8 mouse cellular contexts compared by ENCODE assay signal in genomic region chr7:127778350-127778749, GRCm38 (mm10). TPM values are rescaled to one million over a fixed set of nuclear protein-coding genes. Genes with fewer than 3 reads are reported as not detected.
DNase-seq lines count a peak whose midpoint lies in the region; ATAC-seq lines count a peak whose summit lies in the region.
"Had no signal": no experiment of that assay in that cellular context is flagged by ENCODE, and none has a peak within 500 bp of the region (broad histone marks: within the 10 kb centered on the region; RNA-seq: fewer than 3 reads in every experiment).

No protein-coding gene starts in this region.

- peak overlapping the region; percentile 100 for H3K27ac ChIP-seq in forebrain, embryonic 10.5 days
- H3K27ac ChIP-seq in limb, embryonic 13.5 days: peak overlapping the region; percentile 97; the same call in 1 of the 2 replicates
- no peak overlapping the region for H3K27ac ChIP-seq in stomach, embryonic 15.5 days

- peak overlapping the region; percentile 92 for H3K9ac ChIP-seq in limb, embryonic 13.5 days
- H3K9ac ChIP-seq in stomach, embryonic 15.5 days: peak overlapping the region; percentile 84

- no peak for ATAC-seq in megakaryocyte, adult 5-6 weeks (ENCODE audit: poor library complexity, severe bottlenecking)
- ATAC-seq in limb, embryonic 13.5 days (ENCODE audit: low FRiP score, low read depth): no peak
- no peak for ATAC-seq in stomach, embryonic 15.5 days (ENCODE audit: insufficient read depth, low FRiP score, low read depth)

- no peaks in the 10 kb centered on the region for H3K27me3 ChIP-seq in megakaryocyte, embryonic 14.5 days (replicated peaks)
- no peaks in the 10 kb centered on the region for H3K27me3 ChIP-seq in forebrain, embryonic 10.5 days (ENCODE audit: poor library complexity, severe bottlenecking)
- no peaks in the 10 kb centered on the region for H3K27me3 ChIP-seq in limb, embryonic 13.5 days
- no peaks in the 10 kb centered on the region for H3K27me3 ChIP-seq in stomach, embryonic 15.5 days (replicated peaks)

- DNase-seq in forebrain, embryonic 10.5 days (ENCODE audit: extremely low spot score, low spot score): no peak
- no peak for DNase-seq in urinary bladder, postnatal 14 days (ENCODE audit: low spot score)
- no peak for DNase-seq in adrenal gland, adult 18-20 months (ENCODE audit: low spot score in 2 of 2)

- H3K4me2 ChIP-seq in limb, embryonic 13.5 days (replicated peaks): peak overlapping the region; percentile 81
- peak overlapping the region; percentile 76 for H3K4me2 ChIP-seq in stomach, embryonic 15.5 days

- WGBS in forebrain, embryonic 10.5 days: 79% methylated on average over 4 of the region's 4 CpGs
- WGBS in limb, embryonic 13.5 days: 82% methylated on average over 4 of the region's 4 CpGs
- WGBS in stomach, embryonic 15.5 days: 81% methylated on average over 4 of the region's 4 CpGs

- no peaks in the 10 kb centered on the region for H3K9me3 ChIP-seq in megakaryocyte, embryonic 14.5 days
- H3K9me3 ChIP-seq in forebrain, embryonic 10.5 days: no peaks in the 10 kb centered on the region
- no peaks in the 10 kb centered on the region for H3K9me3 ChIP-seq in limb, embryonic 13.5 days
- no peaks in the 10 kb centered on the region for H3K9me3 ChIP-seq in stomach, embryonic 15.5 days

- peaks cover 70% of the 10 kb centered on the region for H3K36me3 ChIP-seq in megakaryocyte, embryonic 14.5 days (replicated peaks; ENCODE audit: low read length)
- H3K36me3 ChIP-seq in forebrain, embryonic 10.5 days (replicated peaks): peaks cover 51% of the 10 kb centered on the region
- H3K36me3 ChIP-seq in limb, embryonic 13.5 days: peaks cover 55% of the 10 kb centered on the region
- H3K36me3 ChIP-seq in stomach, embryonic 15.5 days: peaks cover 24% of the 10 kb centered on the region

- H3K4me3 ChIP-seq in megakaryocyte, embryonic 14.5 days (replicated peaks): peak overlapping the region; percentile 99
- peak overlapping the region; percentile 95 for H3K4me3 ChIP-seq in forebrain, embryonic 10.5 days
- H3K4me3 ChIP-seq in limb, embryonic 13.5 days: peak overlapping the region; percentile 74
- H3K4me3 ChIP-seq in stomach, embryonic 15.5 days (replicated peaks): peak overlapping the region; percentile 94

- peaks cover 62% of the 10 kb centered on the region for H3K4me1 ChIP-seq in megakaryocyte, embryonic 14.5 days
- H3K4me1 ChIP-seq in forebrain, embryonic 10.5 days: peaks cover 20% of the 10 kb centered on the region
- H3K4me1 ChIP-seq in limb, embryonic 13.5 days: peaks cover 30% of the 10 kb centered on the region
- H3K4me1 ChIP-seq in stomach, embryonic 15.5 days: peaks cover 16% of the 10 kb centered on the region

RNA-seq across cellular contexts. Expression of gene Setd1a, which starts 1.9 kb away (rescaled TPM):
- polyA plus RNA-seq in megakaryocyte, embryonic 14.5 days (2012; ENCODE audit: insufficient read depth, low replicate concordance): 32.9 and 47.6 TPM in 2 replicates
- total RNA-seq in megakaryocyte, adult 5-6 weeks (2015): 35.2 and 43.3 TPM in 2 replicates
- total RNA-seq in megakaryocyte, adult 5-6 weeks (2017): 7.7 and 9.8 TPM in 2 replicates
- 16.0 and 17.1 TPM in 2 replicates for polyA plus RNA-seq in forebrain, embryonic 10.5 days (2016; fragmentation: Nextera tagmentation; extraction: Ambion mirVana)
- polyA plus RNA-seq in limb, embryonic 13.5 days (2015; fragmentation: Nextera tagmentation; extraction: Ambion mirVana): 28.1 and 30.8 TPM in 2 replicates
- 21.1 and 25.0 TPM in 2 replicates for polyA plus RNA-seq in stomach, embryonic 15.5 days (2015; fragmentation: Nextera tagmentation; extraction: Ambion mirVana)
- 10 to 100 TPM; 30.3 to 40.4 TPM for total RNA-seq in adrenal gland, adult 18-20 months (2021)

RNA-seq across cellular contexts. Expression of gene Gm49388, which starts 7.1 kb away (rescaled TPM):
- not detected in 2 replicates for polyA plus RNA-seq in megakaryocyte, embryonic 14.5 days (2012; ENCODE audit: insufficient read depth, low replicate concordance)
- total RNA-seq in megakaryocyte, adult 5-6 weeks (2015): not detected in 2 replicates
- not detected in 2 replicates for total RNA-seq in megakaryocyte, adult 5-6 weeks (2017)
- not detected in 2 replicates for polyA plus RNA-seq in forebrain, embryonic 10.5 days (2016; fragmentation: Nextera tagmentation; extraction: Ambion mirVana)
- not detected in 2 replicates for polyA plus RNA-seq in limb, embryonic 13.5 days (2015; fragmentation: Nextera tagmentation; extraction: Ambion mirVana)
- polyA plus RNA-seq in stomach, embryonic 15.5 days (2015; fragmentation: Nextera tagmentation; extraction: Ambion mirVana): not detected in 2 replicates
- total RNA-seq in adrenal gland, adult 18-20 months (2021): 1 to 10 TPM; 2.4 to 3.0 TPM
- polyA plus RNA-seq: brain, embryonic 14.5 days had no signal

RNA-seq across cellular contexts. Expression of gene Orai3, which starts 8.7 kb away (rescaled TPM):
- polyA plus RNA-seq in megakaryocyte, embryonic 14.5 days (2012; ENCODE audit: insufficient read depth, low replicate concordance): 27.3 and 62.4 TPM in 2 replicates
- total RNA-seq in megakaryocyte, adult 5-6 weeks (2015): 30.9 and 33.7 TPM in 2 replicates
- total RNA-seq in megakaryocyte, adult 5-6 weeks (2017): 29.5 and 32.7 TPM in 2 replicates
- polyA plus RNA-seq in forebrain, embryonic 10.5 days (2016; fragmentation: Nextera tagmentation; extraction: Ambion mirVana): 8.4 and 9.8 TPM in 2 replicates
- 20.1 and 20.8 TPM in 2 replicates for polyA plus RNA-seq in limb, embryonic 13.5 days (2015; fragmentation: Nextera tagmentation; extraction: Ambion mirVana)
- polyA plus RNA-seq in stomach, embryonic 15.5 days (2015; fragmentation: Nextera tagmentation; extraction: Ambion mirVana): 29.2 and 29.6 TPM in 2 replicates
- 10 to 100 TPM; 28.5 to 30.7 TPM for total RNA-seq in adrenal gland, adult 18-20 months (2021)

RNA-seq across cellular contexts. Expression of gene Hsd3b7, which starts 22.1 kb away (rescaled TPM):
- 13.9 and 53.3 TPM in 2 replicates for polyA plus RNA-seq in megakaryocyte, embryonic 14.5 days (2012; ENCODE audit: insufficient read depth, low replicate concordance)
- total RNA-seq in megakaryocyte, adult 5-6 weeks (2015): 27.0 and 30.9 TPM in 2 replicates
- total RNA-seq in megakaryocyte, adult 5-6 weeks (2017): 28.5 and 28.7 TPM in 2 replicates
- polyA plus RNA-seq in forebrain, embryonic 10.5 days (2016; fragmentation: Nextera tagmentation; extraction: Ambion mirVana): 5.4 and 5.8 TPM in 2 replicates
- polyA plus RNA-seq in limb, embryonic 13.5 days (2015; fragmentation: Nextera tagmentation; extraction: Ambion mirVana): 11.2 and 11.3 TPM in 2 replicates
- polyA plus RNA-seq in stomach, embryonic 15.5 days (2015; fragmentation: Nextera tagmentation; extraction: Ambion mirVana): 27.4 and 31.8 TPM in 2 replicates
- 10 to 100 TPM; 31.5 to 40.4 TPM for total RNA-seq in adrenal gland, adult 18-20 months (2021)

RNA-seq across cellular contexts. Expression of gene Fbxl19, which starts 34.0 kb away (rescaled TPM):
- polyA plus RNA-seq in megakaryocyte, embryonic 14.5 days (2012; ENCODE audit: insufficient read depth, low replicate concordance): 54.6 and 102 TPM in 2 replicates
- 2.1 TPM in 2 replicates for total RNA-seq in megakaryocyte, adult 5-6 weeks (2015)
- 5.8 and 6.2 TPM in 2 replicates for total RNA-seq in megakaryocyte, adult 5-6 weeks (2017)
- 7.6 and 8.2 TPM in 2 replicates for polyA plus RNA-seq in forebrain, embryonic 10.5 days (2016; fragmentation: Nextera tagmentation; extraction: Ambion mirVana)
- 6.7 TPM in 2 replicates for polyA plus RNA-seq in limb, embryonic 13.5 days (2015; fragmentation: Nextera tagmentation; extraction: Ambion mirVana)
- polyA plus RNA-seq in stomach, embryonic 15.5 days (2015; fragmentation: Nextera tagmentation; extraction: Ambion mirVana): 3.8 and 4.8 TPM in 2 replicates
- 10 to 100 TPM; 10.7 to 14.4 TPM for total RNA-seq in adrenal gland, adult 18-20 months (2021)
